Mouse (Mus musculus) intestine, postnatal 0 days (tissue): ENCODE measurements around the gene Zfp185. TPM values are rescaled to one million over a fixed set of nuclear protein-coding genes. Genes with fewer than 3 reads are reported as not detected.

Source experiments
- ATAC-seq: fragments of 200-750 bp; cut with Nextera tagmentation; 2 replicates; pipeline ENCODE4 v1.8.0; 2017; ENCODE audit warnings: mild to moderate bottlenecking, moderate TSS enrichment, moderate library complexity
- H3K27ac ChIP-seq: fragments of 300-500 bp; sonication (generic); 2 replicates; pipeline ENCODE4 v1.5.1; 2014; ENCODE audit warnings: mild to moderate bottlenecking, low read depth, low read length, moderate library complexity
- H3K27me3 ChIP-seq: fragments of 300-500 bp; sonication (generic); replicated peaks from 2 replicates; pipeline ENCODE4 v1.6.1; 2014; ENCODE audit warnings: low read length, mixed read lengths; ENCODE audit not compliant: control insufficient read depth, insufficient read depth
- H3K36me3 ChIP-seq: fragments of 300-500 bp; sonication (generic); 2 replicates; pipeline ENCODE4 v1.6.1; 2014; ENCODE audit warnings: mild to moderate bottlenecking, moderate library complexity; ENCODE audit not compliant: control insufficient read depth, insufficient read depth
- H3K4me1 ChIP-seq: fragments of 300-500 bp; sonication (generic); replicated peaks from 2 replicates; pipeline ENCODE4 v1.6.1; 2014; ENCODE audit warnings: antibody characterized with exemption, low read length, mixed read lengths; ENCODE audit not compliant: control insufficient read depth, insufficient read depth
- H3K4me2 ChIP-seq: fragments of 300-500 bp; sonication (generic); replicated peaks from 2 replicates; pipeline ENCODE4 v1.6.1; 2014; ENCODE audit warnings: low read depth, mild to moderate bottlenecking, moderate library complexity
- H3K4me3 ChIP-seq: fragments of 300-500 bp; sonication (generic); 2 replicates; pipeline ENCODE4 v1.5.1; 2014; ENCODE audit warnings: low read depth, low read length
- H3K9ac ChIP-seq: fragments of 300-500 bp; sonication (generic); 2 replicates; pipeline ENCODE4 v1.6.1; 2014; ENCODE audit warnings: mild to moderate bottlenecking, low read depth, low read length
- H3K9me3 ChIP-seq: fragments of 300-500 bp; sonication (generic); 2 replicates; pipeline ENCODE4 v1.6.1; 2016; ENCODE audit warnings: mixed run types; ENCODE audit not compliant: control insufficient read depth
- CTCF ChIP-seq: sonication (generic); IDR thresholded peaks from 2 replicates; pipeline ENCODE4 v1.5.1; 2016; ENCODE audit warnings: low read depth, mild to moderate bottlenecking, control low read depth, antibody characterized with exemption, moderate library complexity
- WGBS: fragments of 180-500 bp; shearing (Covaris S2); extraction: QIAGEN DNeasy Blood & Tissue Kit; methylation state at CpG from one replicate; pipeline ENCODE4 v1.1.7; 2014; 5-methylcytosine and 5-hydroxymethylcytosine counted together
- polyA plus RNA-seq: library from polyadenylated mRNA; unstranded; fragments of >200 nt; fragmentation: Nextera tagmentation; extraction: Ambion mirVana; gene quantifications from 2 replicates; pipeline ENCODE4 v1.2.1, GENCODE M21; 2015

The Zfp185 gene
- polyA plus RNA-seq, 1 experiment from 2014 or later = 1.7 TPM

DNA sequence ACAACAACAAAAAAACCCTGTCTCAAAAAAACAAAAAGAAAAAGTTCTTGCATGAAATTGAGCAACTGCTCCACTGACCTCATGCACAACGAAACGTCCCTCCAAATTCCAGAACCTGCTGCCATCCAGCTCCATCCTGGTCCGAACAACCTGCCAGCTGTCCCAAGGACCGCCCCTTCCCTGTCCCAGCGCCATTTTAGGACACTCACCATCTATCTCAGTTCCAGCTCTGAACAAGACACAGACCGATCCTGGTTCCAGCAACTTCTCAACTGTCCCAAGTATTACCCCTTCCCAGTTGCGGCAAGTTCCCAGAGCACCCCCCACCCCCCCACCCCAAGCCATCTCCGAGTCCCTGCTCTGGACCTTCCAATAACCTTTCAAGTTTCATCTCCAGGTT is 51.7 kb downstream of the Zfp185 start:
- Histone ChIP-seq H3K36me3 (no peaks in the 10 kb centered on the region), H3K27ac (no peak overlapping the region), H3K9ac (no peak overlapping the region), H3K27me3 (no peaks in the 10 kb centered on the region), H3K4me3 (no peak overlapping the region), H3K9me3 (no peaks in the 10 kb centered on the region), H3K4me2 (no peak overlapping the region), H3K4me1 (no peaks in the 10 kb centered on the region)
- WGBS = 84% methylated on average over 8 of the region's 8 CpGs
- TF ChIP-seq CTCF = no peak
- ATAC-seq = no peak

DNA sequence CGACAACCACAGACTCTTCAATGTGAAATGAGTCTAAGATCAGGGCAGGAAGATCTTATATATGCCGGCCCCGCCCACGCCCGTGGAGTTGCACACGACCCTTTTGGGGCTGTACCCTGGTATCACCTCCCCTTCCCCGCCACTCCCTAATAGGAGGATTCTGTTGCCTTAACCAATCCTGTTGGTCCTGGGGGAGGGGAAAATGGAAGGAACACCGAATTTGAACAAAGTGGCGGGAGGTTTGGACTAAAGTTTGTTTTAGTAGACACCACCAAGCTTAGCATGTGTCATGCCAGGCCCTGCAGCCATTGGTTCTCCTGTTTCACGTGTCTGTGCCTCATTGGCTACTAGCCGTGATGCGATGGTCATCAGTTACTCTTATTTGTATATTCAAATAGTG is 52.5 kb downstream of the Zfp185 start:
- H3K27ac ChIP-seq = no peak overlapping the region
- no peaks in the 10 kb centered on the region for H3K36me3 ChIP-seq
- no peak for ATAC-seq
- H3K4me2 ChIP-seq = no peak overlapping the region
- no peaks in the 10 kb centered on the region for H3K9me3 ChIP-seq
- 81% methylated on average over 12 of the region's 12 CpGs for WGBS
- no peak for TF ChIP-seq CTCF
- no peak overlapping the region for H3K4me3 ChIP-seq
- no peaks in the 10 kb centered on the region for H3K4me1 ChIP-seq
- H3K9ac ChIP-seq = no peak overlapping the region
- no peaks in the 10 kb centered on the region for H3K27me3 ChIP-seq

DNA sequence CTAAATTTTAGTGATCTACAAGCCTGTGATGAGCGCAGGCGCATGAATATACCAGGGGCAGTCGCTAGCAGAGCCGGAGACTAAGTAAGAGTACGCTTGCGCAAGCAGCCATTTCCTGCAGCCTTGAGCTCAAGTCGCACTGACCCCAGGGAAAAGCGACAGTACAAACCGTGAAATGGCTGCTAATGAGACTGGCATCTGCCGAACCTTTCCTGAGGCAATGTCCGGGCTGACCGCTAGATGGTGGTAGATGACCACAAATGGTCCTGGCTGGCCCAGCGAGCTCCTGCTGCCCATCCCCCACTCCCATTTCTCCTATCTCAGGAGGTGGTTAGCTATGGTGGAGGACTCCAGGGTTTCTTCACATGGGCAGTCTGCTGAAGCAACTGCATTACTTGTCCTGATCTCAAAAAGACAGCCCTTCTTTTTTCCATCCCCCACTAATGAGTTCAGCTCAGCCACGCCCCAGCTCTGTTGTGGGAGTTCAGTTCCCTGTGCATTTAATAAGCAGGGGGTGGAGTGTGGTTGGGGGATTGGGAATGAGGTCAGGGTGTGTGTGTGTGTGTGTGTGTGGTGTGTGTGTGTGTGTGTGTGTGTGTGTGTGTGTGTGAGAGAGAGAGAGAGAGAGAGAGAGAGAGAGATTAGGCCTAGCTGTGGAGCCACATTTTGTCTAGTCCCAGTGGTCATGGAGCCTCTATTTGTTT is 66.9 kb downstream of the Zfp185 start:
- no peak overlapping the region for H3K4me2 ChIP-seq
- ATAC-seq = peak; percentile 86
- WGBS = 23% methylated on average over 13 of the region's 14 CpGs

DNA sequence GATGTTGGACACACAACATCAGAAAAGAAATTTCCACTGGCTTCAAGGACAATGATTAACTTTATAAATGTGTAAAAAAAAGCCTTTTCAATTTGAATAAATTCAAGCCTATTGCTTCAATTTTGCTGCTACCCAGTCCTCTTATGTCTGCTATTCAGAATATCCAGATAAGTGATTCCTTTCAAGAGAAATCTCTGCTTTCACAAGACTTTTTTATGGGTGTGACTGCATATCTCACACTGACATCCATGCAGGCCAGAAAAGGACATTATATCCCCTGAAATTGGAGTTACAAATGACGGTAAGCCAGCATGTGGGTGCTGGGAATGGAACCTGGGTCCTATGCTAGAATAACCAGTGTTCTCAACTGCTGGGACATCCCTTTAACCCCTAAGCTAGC is 74.4 kb downstream of the Zfp185 start:
- no peaks in the 10 kb centered on the region for H3K4me1 ChIP-seq
- no peaks in the 10 kb centered on the region for H3K27me3 ChIP-seq
- H3K27ac ChIP-seq = no peak overlapping the region
- no peak overlapping the region for H3K4me3 ChIP-seq
- H3K36me3 ChIP-seq = no peaks in the 10 kb centered on the region
- no peak overlapping the region for H3K9ac ChIP-seq
- H3K9me3 ChIP-seq = no peaks in the 10 kb centered on the region
- TF ChIP-seq CTCF = no peak
- 74% methylated on average over 1 of the region's 1 CpGs for WGBS
- no peak overlapping the region for H3K4me2 ChIP-seq
- ATAC-seq = no peak

More for the DNA sequence above, 66.9 kb downstream of the Zfp185 start:
- Histone ChIP-seq H3K4me3 (no peak overlapping the region), H3K4me1 (no peaks in the 10 kb centered on the region), H3K9ac (no peak overlapping the region), H3K27ac (no peak overlapping the region), H3K27me3 (no peaks in the 10 kb centered on the region), H3K9me3 (no peaks in the 10 kb centered on the region), H3K36me3 (no peaks in the 10 kb centered on the region)
- TF ChIP-seq CTCF = peak; percentile 92

DNA sequence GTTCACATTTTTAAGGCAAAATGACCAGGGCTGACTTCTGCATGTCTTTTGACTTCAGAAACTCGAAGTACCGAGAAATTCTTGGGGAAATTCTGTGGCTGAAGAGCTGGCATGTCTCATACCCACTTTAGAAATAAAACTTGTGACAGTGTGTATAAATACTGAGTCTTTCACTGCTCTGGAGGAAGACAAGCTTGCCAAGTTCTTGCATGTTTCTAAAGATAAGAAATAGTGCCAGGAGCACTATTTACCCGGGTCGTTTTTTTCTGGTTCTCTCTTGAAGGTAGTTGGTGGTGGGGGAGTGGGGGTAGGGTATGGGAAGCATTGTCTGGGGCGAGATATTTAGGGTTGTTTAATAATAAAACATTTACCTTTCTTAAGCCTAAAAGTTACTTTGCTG is 75.2 kb downstream of the Zfp185 start:
- no peak for TF ChIP-seq CTCF
- 44% methylated on average over 5 of the region's 5 CpGs for WGBS
- H3K4me2 ChIP-seq = no peak overlapping the region
- H3K27me3 ChIP-seq = no peaks in the 10 kb centered on the region
- H3K36me3 ChIP-seq = no peaks in the 10 kb centered on the region
- H3K27ac ChIP-seq = no peak overlapping the region
- no peak overlapping the region for H3K9ac ChIP-seq
- no peaks in the 10 kb centered on the region for H3K4me1 ChIP-seq
- H3K9me3 ChIP-seq = no peaks in the 10 kb centered on the region
- ATAC-seq = no peak
- H3K4me3 ChIP-seq = no peak overlapping the region

GRCm38 (mm10) chrX:73063512-73064414 is 76.6 kb downstream of the Zfp185 start:
- no peak overlapping the region for H3K9ac ChIP-seq
- 41% methylated on average over 24 of the region's 24 CpGs for WGBS
- no peaks in the 10 kb centered on the region for H3K9me3 ChIP-seq
- no peak overlapping the region for H3K27ac ChIP-seq
- TF ChIP-seq CTCF = no peak
- no peaks in the 10 kb centered on the region for H3K36me3 ChIP-seq
- H3K4me3 ChIP-seq = no peak overlapping the region
- ATAC-seq = 0 out of 2 replicates have a peak, but pooled peaks have one; percentile 31
- no peaks in the 10 kb centered on the region for H3K27me3 ChIP-seq
- H3K4me2 ChIP-seq = peak overlapping the region; percentile 27; the same call in 1 of the 2 replicates
- no peaks in the 10 kb centered on the region for H3K4me1 ChIP-seq
